Mouse (Mus musculus) kidney, embryonic 15.5 days (tissue): ENCODE measurements around the gene C6. TPM values are rescaled to one million over a fixed set of nuclear protein-coding genes. Genes with fewer than 3 reads are reported as not detected.

Experiments
- ATAC-seq: fragments of 200-750 bp; cut with Nextera tagmentation; replicated peaks from 2 replicates; pipeline ENCODE4 v1.8.0; 2017; ENCODE audit warnings: moderate TSS enrichment; ENCODE audit not compliant: low FRiP score
- H3K27ac ChIP-seq: fragments of 300-500 bp; sonication (generic); 2 replicates; pipeline ENCODE4 v1.5.1; 2015; ENCODE audit warnings: mild to moderate bottlenecking, inconsistent platforms
- H3K27me3 ChIP-seq: fragments of 300-500 bp; sonication (generic); 2 replicates; pipeline ENCODE4 v1.6.1; 2015; ENCODE audit warnings: inconsistent platforms
- H3K36me3 ChIP-seq: fragments of 300-500 bp; sonication (generic); 2 replicates; pipeline ENCODE4 v1.6.1; 2015; ENCODE audit warnings: inconsistent platforms
- H3K4me1 ChIP-seq: fragments of 300-500 bp; sonication (generic); 2 replicates; pipeline ENCODE4 v1.6.1; 2015; ENCODE audit warnings: inconsistent platforms
- H3K4me2 ChIP-seq: fragments of 300-500 bp; sonication (generic); 2 replicates; pipeline ENCODE4 v1.6.1; 2015; ENCODE audit warnings: moderate library complexity, mild to moderate bottlenecking, inconsistent platforms
- H3K4me3 ChIP-seq: fragments of 300-500 bp; sonication (generic); replicated peaks from 2 replicates; pipeline ENCODE4 v1.5.1; 2015; ENCODE audit warnings: mild to moderate bottlenecking, inconsistent platforms
- H3K9ac ChIP-seq: fragments of 300-500 bp; sonication (generic); 2 replicates; pipeline ENCODE4 v1.6.1; 2015; ENCODE audit warnings: mild to moderate bottlenecking, inconsistent platforms
- H3K9me3 ChIP-seq: fragments of 300-500 bp; sonication (generic); replicated peaks from 2 replicates; pipeline ENCODE4 v1.6.1; 2016; ENCODE audit warnings: inconsistent platforms
- WGBS: fragments of 180-500 bp; shearing (Covaris S2); methylation state at CpG from one replicate; pipeline ENCODE4 v1.1.7; 2015; ENCODE audit warnings: mixed read lengths; 5-methylcytosine and 5-hydroxymethylcytosine counted together
- polyA plus RNA-seq: library from polyadenylated mRNA; unstranded; fragments of >200 nt; fragmentation: Nextera tagmentation; extraction: Ambion mirVana; gene quantifications from 2 replicates; pipeline ENCODE4 v1.2.1, GENCODE M21; 2015

The C6 gene
- polyA plus RNA-seq, 1 experiment from 2014 or later: not detected

- ATAC-seq: no peak
- H3K27ac ChIP-seq: no peak overlapping the region
- no peak overlapping the region for H3K4me2 ChIP-seq
- no peaks in the 10 kb centered on the region for H3K27me3 ChIP-seq
- H3K9ac ChIP-seq: no peak overlapping the region
- no peak overlapping the region for H3K4me3 ChIP-seq
- H3K4me1 ChIP-seq: no peaks in the 10 kb centered on the region
- no peaks in the 10 kb centered on the region; the same call in 1 of the 2 replicates for H3K9me3 ChIP-seq
- H3K36me3 ChIP-seq: no peaks in the 10 kb centered on the region
- 30% methylated on average over 3 of the region's 3 CpGs for WGBS
These were observed 91.5 kb downstream of the C6 start for GRCm38 (mm10) chr15:4818437-4818836.

GRCm38 (mm10) chr15:4821161-4821560 is 94.2 kb downstream of the C6 start:
- Histone ChIP-seq H3K27me3 (no peaks in the 10 kb centered on the region), H3K36me3 (no peaks in the 10 kb centered on the region), H3K9me3 (no peaks in the 10 kb centered on the region; the same call in 1 of the 2 replicates), H3K4me1 (no peaks in the 10 kb centered on the region), H3K27ac (no peak overlapping the region), H3K4me2 (no peak overlapping the region), H3K9ac (no peak overlapping the region), H3K4me3 (no peak overlapping the region)
- no peak for ATAC-seq
- WGBS: 75% methylated on average over 1 of the region's 1 CpGs

GRCm38 (mm10) chr15:4821824-4822223 is 94.8 kb downstream of the C6 start:
- no peaks in the 10 kb centered on the region for H3K36me3 ChIP-seq
- 90% methylated on average over 8 of the region's 8 CpGs for WGBS
- no peak overlapping the region for H3K9ac ChIP-seq
- no peak for ATAC-seq
- no peak overlapping the region for H3K4me2 ChIP-seq
- H3K27me3 ChIP-seq: no peaks in the 10 kb centered on the region
- no peaks in the 10 kb centered on the region; the same call in 1 of the 2 replicates for H3K9me3 ChIP-seq
- H3K4me1 ChIP-seq: no peaks in the 10 kb centered on the region
- H3K4me3 ChIP-seq: no peak overlapping the region
- H3K27ac ChIP-seq: no peak overlapping the region

GRCm38 (mm10) chr15:4827736-4828135 is 100.8 kb downstream of the C6 start:
- H3K27me3 ChIP-seq: no peaks in the 10 kb centered on the region

GRCm38 (mm10) chr15:4836354-4836753 is 109.4 kb downstream of the C6 start:
- Histone ChIP-seq H3K27ac (no peak overlapping the region), H3K9ac (no peak overlapping the region), H3K36me3 (no peaks in the 10 kb centered on the region), H3K4me3 (no peak overlapping the region), H3K27me3 (no peaks in the 10 kb centered on the region), H3K4me1 (no peaks in the 10 kb centered on the region), H3K4me2 (no peak overlapping the region), H3K9me3 (no peaks in the 10 kb centered on the region)
- ATAC-seq: no peak
- 79% methylated on average over 3 of the region's 3 CpGs for WGBS

More at GRCm38 (mm10) chr15:4827736-4828135, 100.8 kb downstream of the C6 start:
- no peak overlapping the region for H3K4me3 ChIP-seq
- no peak overlapping the region for H3K27ac ChIP-seq
- H3K36me3 ChIP-seq: no peaks in the 10 kb centered on the region
- no peaks in the 10 kb centered on the region for H3K9me3 ChIP-seq
- H3K4me1 ChIP-seq: no peaks in the 10 kb centered on the region
- H3K4me2 ChIP-seq: no peak overlapping the region
- H3K9ac ChIP-seq: no peak overlapping the region
- ATAC-seq: no peak

- H3K27ac ChIP-seq: no peak overlapping the region
- H3K36me3 ChIP-seq: no peaks in the 10 kb centered on the region
- H3K9me3 ChIP-seq: no peaks in the 10 kb centered on the region
- ATAC-seq: no peak
- H3K4me2 ChIP-seq: no peak overlapping the region
- no peak overlapping the region for H3K4me3 ChIP-seq
- no peaks in the 10 kb centered on the region for H3K27me3 ChIP-seq
- H3K4me1 ChIP-seq: no peaks in the 10 kb centered on the region
- no peak overlapping the region for H3K9ac ChIP-seq
- WGBS: 94% methylated on average over 1 of the region's 1 CpGs
These were observed 123.0 kb downstream of the C6 start for GRCm38 (mm10) chr15:4850015-4850414.

Other genes with a start within 250 kb of the C6 start
- not detected in 2 replicates for gene Mroh2b, start 171.6 kb downstream of the C6 start, polyA plus RNA-seq